Mouse (Mus musculus) CH12.LX (cell line): ENCODE measurements at regions not wholly inside any gene's neighbourhood (a gene's known extent, or its start where the extent isn't known, plus 50 kb on each side); places are given as distances from the start of the nearest gene placed in this dataset.
A peak's percentile ranks its signal among the peaks of the same experiment; 100 is the strongest.

Source experiments
- DNase-seq: peaks from one replicate; pipeline ENCODE4 v3.0.0-alpha.2; 2013; ENCODE audit errors: extremely low read depth
- H3K27ac ChIP-seq: 2 replicates; pipeline ENCODE4 v1.5.1; 2012; ENCODE audit warnings: low read depth, mild to moderate bottlenecking, control low read depth, moderate library complexity; ENCODE audit not compliant: insufficient read depth
- H3K27me3 ChIP-seq: replicated peaks from 2 replicates; pipeline ENCODE3; 2012; ENCODE audit warnings: inconsistent platforms
- H3K36me3 ChIP-seq, 2 experiments: replicated peaks in 1 of 2; 2 replicates each; pipeline versions ENCODE3 to v1.6.1; 2012; ENCODE audit warnings: inconsistent platforms in 1 of 2, low read length in 1 of 2, mild to moderate bottlenecking in 1 of 2, mixed read lengths in 1 of 2, moderate library complexity in 1 of 2; ENCODE audit not compliant: control insufficient read depth in 1 of 2, insufficient read depth in 1 of 2
- H3K4me1 ChIP-seq, 2 experiments: 2 replicates each; pipeline ENCODE4 v1.6.1; 2012; ENCODE audit warnings: inconsistent platforms in 1 of 2, moderate library complexity in 1 of 2; ENCODE audit not compliant: insufficient read depth in 2 of 2, control insufficient read depth in 1 of 2
- H3K4me2 ChIP-seq: 2 replicates; pipeline ENCODE4 v1.6.1; 2012; ENCODE audit warnings: low read depth, mild to moderate bottlenecking, control low read depth; ENCODE audit not compliant: poor library complexity, insufficient read depth, severe bottlenecking
- H3K4me3 ChIP-seq, 3 experiments: fragments of 150-350 bp in 1 of 3; sonication (generic) in 1 of 3; replicated peaks in 1 of 3; 2 replicates each; pipeline versions ENCODE3 to v1.5.1; 2011 to 2012; ENCODE audit warnings: low read depth in 2 of 3, low read length in 2 of 3, mild to moderate bottlenecking in 2 of 3, moderate library complexity in 2 of 3, control low read depth in 1 of 3, improper control_type of control experiment in 1 of 3, inconsistent platforms in 1 of 3, mixed read lengths in 1 of 3; ENCODE audit not compliant: poor library complexity in 1 of 3
- H3K79me2 ChIP-seq: replicated peaks from 2 replicates; pipeline ENCODE4 v1.6.1; 2012; ENCODE audit warnings: mild to moderate bottlenecking, moderate library complexity; ENCODE audit not compliant: control insufficient read depth, poor library complexity, insufficient read depth, severe bottlenecking; ENCODE audit errors: extremely low read depth
- H3K9ac ChIP-seq: 2 replicates; pipeline ENCODE4 v1.6.1; 2012; ENCODE audit warnings: low read depth, mild to moderate bottlenecking, control low read depth, moderate library complexity; ENCODE audit not compliant: insufficient read depth
- H3K9me3 ChIP-seq: replicated peaks from 2 replicates; pipeline ENCODE3; 2012; ENCODE audit warnings: low read length, inconsistent platforms, mixed read lengths
- CHD1 ChIP-seq: IDR thresholded peaks from 2 replicates; pipeline ENCODE4 v1.6.1; 2012; ENCODE audit warnings: low read depth, low read length, improper control_type of control experiment, inconsistent platforms
- CHD2 ChIP-seq: IDR thresholded peaks from 2 replicates; pipeline ENCODE4 v1.6.1; 2011; ENCODE audit warnings: low read length, improper control_type of control experiment
- ETS1 ChIP-seq: conservative IDR thresholded peaks from 2 replicates; pipeline ENCODE4 v1.6.1; 2012; ENCODE audit warnings: low read depth, mild to moderate bottlenecking, inconsistent platforms, low read length, improper control_type of control experiment, moderate library complexity
- GABPA ChIP-seq: IDR thresholded peaks from 2 replicates; pipeline ENCODE4 v1.6.1; 2012; ENCODE audit warnings: low read depth, low read length, improper control_type of control experiment, inconsistent platforms; ENCODE audit not compliant: insufficient replicate concordance
- JUND ChIP-seq: conservative IDR thresholded peaks from 2 replicates; pipeline ENCODE4 v1.6.1; 2011; ENCODE audit warnings: low read depth, low read length, improper control_type of control experiment
- KAT2A ChIP-seq: IDR thresholded peaks from 2 replicates; pipeline ENCODE4 v1.6.1; 2012; ENCODE audit warnings: low read length, improper control_type of control experiment, inconsistent platforms; ENCODE audit not compliant: insufficient replicate concordance
- MAFK ChIP-seq: IDR thresholded peaks from 2 replicates; pipeline ENCODE4 v1.6.1; 2011; ENCODE audit warnings: low read length, improper control_type of control experiment; ENCODE audit not compliant: insufficient replicate concordance
- MAX ChIP-seq: IDR thresholded peaks from 2 replicates; pipeline ENCODE4 v1.6.1; 2011; ENCODE audit warnings: low read length, improper control_type of control experiment
- MYC ChIP-seq: IDR thresholded peaks from 2 replicates; pipeline ENCODE4 v1.6.1; 2011; ENCODE audit warnings: low read depth, mild to moderate bottlenecking, improper control_type of control experiment, low read length
- NELFE ChIP-seq: IDR thresholded peaks from 2 replicates; pipeline ENCODE4 v1.6.1; 2011; ENCODE audit warnings: low read depth, low read length, improper control_type of control experiment
- RAD21 ChIP-seq: IDR thresholded peaks from 2 replicates; pipeline ENCODE4 v1.6.1; 2011; ENCODE audit warnings: low read depth, mild to moderate bottlenecking, low read length, improper control_type of control experiment, moderate library complexity
- SMC3 ChIP-seq: IDR thresholded peaks from 2 replicates; pipeline ENCODE4 v1.6.1; 2011; ENCODE audit warnings: low read depth, low read length, improper control_type of control experiment
- USF2 ChIP-seq: conservative IDR thresholded peaks from 2 replicates; pipeline ENCODE4 v1.6.1; 2011; ENCODE audit warnings: low read depth, low read length, improper control_type of control experiment
- ZC3H11A ChIP-seq: IDR thresholded peaks from 2 replicates; pipeline ENCODE4 v1.6.1; 2012; ENCODE audit warnings: low read depth, mild to moderate bottlenecking, inconsistent platforms, low read length, improper control_type of control experiment
- ZKSCAN1 ChIP-seq: IDR thresholded peaks from 2 replicates; pipeline ENCODE4 v1.6.1; 2012; ENCODE audit warnings: low read depth, inconsistent platforms, low read length, improper control_type of control experiment, borderline replicate concordance
- ZMIZ1 ChIP-seq: IDR thresholded peaks from 2 replicates; pipeline ENCODE4 v1.6.1; 2012; ENCODE audit warnings: low read depth, mild to moderate bottlenecking, inconsistent platforms, low read length, improper control_type of control experiment
- ZNF384 ChIP-seq: IDR thresholded peaks from 2 replicates; pipeline ENCODE4 v1.6.1; 2012; ENCODE audit warnings: low read depth, low read length, improper control_type of control experiment, inconsistent platforms
- dilution Hi-C: fragments of 300-500 bp; cut with MboI; formaldehyde crosslinking; loops from 2 replicates; pipeline ENCODE4 v1.14.3; 2020; ENCODE audit warnings: low sequenced_read_pairs; ENCODE audit not compliant: extremely low pct_unique_long_range_greater_than_20kb, extremely low pct_ligation_motif_present
- in situ Hi-C: fragments of 300-500 bp; cut with MboI; formaldehyde crosslinking; loops from 3 replicates; pipeline ENCODE4 v1.14.3; 2019; ENCODE audit warnings: low sequenced_read_pairs, low pct_ligation_motif_present, low pct_unique_long_range_greater_than_20kb, mixed read lengths

DNA sequence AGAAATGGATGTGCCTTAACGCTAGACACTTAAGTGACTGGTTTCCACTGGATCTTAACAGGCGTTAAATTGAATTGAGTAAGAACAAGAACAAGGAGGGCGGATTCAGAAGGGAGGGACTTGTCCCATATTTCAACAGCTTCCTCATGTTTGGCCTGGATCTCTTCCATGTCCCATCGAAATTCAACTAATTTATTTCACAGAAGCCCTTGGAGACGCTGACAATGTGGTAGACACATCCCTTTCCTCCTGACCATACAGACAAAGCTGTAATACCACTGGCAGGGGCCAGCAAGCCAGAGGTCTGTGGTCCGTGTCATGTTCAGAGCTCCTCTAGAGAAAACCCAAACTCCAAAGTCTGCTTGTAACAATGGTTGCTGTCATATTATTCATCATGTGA, 147.2 kb downstream of the Dact1 start:
- Histone ChIP-seq H3K9me3 (no peaks in the 10 kb centered on the region), H3K4me3 (no peak overlapping the region), H3K4me2 (no peak overlapping the region), H3K9ac (no peak overlapping the region), H3K27me3 (no peaks in the 10 kb centered on the region), H3K36me3 (no peaks in the 10 kb centered on the region), H3K4me1 (no peaks in the 10 kb centered on the region), H3K79me2 (no peaks in the 10 kb centered on the region), H3K27ac (no peak overlapping the region)
- DNase-seq: no peak
- dilution Hi-C loops: no loop called here
- in situ Hi-C loops: no loop called here
- no peak for TF ChIP-seq ZKSCAN1
- TF ChIP-seq ETS1: no peak
- TF ChIP-seq SMC3: no peak
- TF ChIP-seq JUND: no peak
- no peak for TF ChIP-seq RAD21
- TF ChIP-seq CHD2: no peak
- no peak for TF ChIP-seq CHD1
- TF ChIP-seq MAX: no peak
- no peak for TF ChIP-seq KAT2A
- TF ChIP-seq MAFK: no peak
- TF ChIP-seq GABPA: no peak
- no peak for TF ChIP-seq USF2
- no peak for TF ChIP-seq ZNF384

DNA sequence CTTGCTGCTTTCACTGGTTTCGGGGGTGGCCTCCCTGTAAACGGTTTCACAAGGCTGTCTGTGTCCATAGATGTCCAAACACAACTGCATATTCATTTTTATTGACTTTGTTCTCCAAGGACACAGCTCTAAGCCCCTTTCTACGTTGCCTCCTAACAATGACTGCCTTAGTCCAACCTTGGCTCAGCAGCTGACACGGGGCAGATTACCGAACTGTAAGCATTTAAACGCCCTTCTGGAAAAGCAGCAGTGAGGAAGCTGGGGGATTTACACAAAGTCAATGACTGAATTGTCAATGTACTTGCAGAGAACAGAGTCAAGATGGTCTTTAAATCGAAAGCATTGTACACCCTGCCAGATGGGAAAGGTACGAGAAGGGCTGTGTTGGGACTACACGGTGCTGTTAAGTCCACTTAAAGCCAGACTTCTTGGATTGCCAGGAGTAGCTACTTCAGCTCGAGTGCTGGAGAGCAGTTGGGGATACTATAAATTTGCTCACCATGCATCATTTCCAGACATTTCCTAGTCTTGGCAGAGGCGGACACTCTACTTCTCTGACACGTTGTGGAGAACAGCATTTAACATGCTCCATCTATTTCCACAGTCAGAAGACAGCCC, 149.0 kb downstream of the Dact1 start:
- Histone ChIP-seq H3K36me3 (no peaks in the 10 kb centered on the region), H3K27ac (no peak overlapping the region), H3K4me2 (peak overlapping the region; percentile 4), H3K4me1 (peaks cover 2 to 3% of the 10 kb centered on the region in 2 experiments; a peak in 1 of 4 replicates), H3K79me2 (no peaks in the 10 kb centered on the region), H3K4me3 (no peak overlapping the region), H3K9ac (no peak overlapping the region), H3K9me3 (no peaks in the 10 kb centered on the region), H3K27me3 (no peaks in the 10 kb centered on the region)
- in situ Hi-C loops (no loop called here), dilution Hi-C loops (no loop called here)
- no peak for DNase-seq
- no peak for TF ChIP-seq MYC
- TF ChIP-seq ZMIZ1: no peak
- TF ChIP-seq ZC3H11A: no peak
- TF ChIP-seq NELFE: no peak
- TF ChIP-seq, all 38 proteins: peak for 0
